Mouse (Mus musculus): Measurements from ENCODE around the gene Xrcc1. TPM values are rescaled to one million over a fixed set of nuclear protein-coding genes. Genes with fewer than 3 reads are reported as not detected.

The Xrcc1 gene
- polyA plus RNA-seq, 1 experiment from 2014 or later, result 69.8 TPM

DNA sequence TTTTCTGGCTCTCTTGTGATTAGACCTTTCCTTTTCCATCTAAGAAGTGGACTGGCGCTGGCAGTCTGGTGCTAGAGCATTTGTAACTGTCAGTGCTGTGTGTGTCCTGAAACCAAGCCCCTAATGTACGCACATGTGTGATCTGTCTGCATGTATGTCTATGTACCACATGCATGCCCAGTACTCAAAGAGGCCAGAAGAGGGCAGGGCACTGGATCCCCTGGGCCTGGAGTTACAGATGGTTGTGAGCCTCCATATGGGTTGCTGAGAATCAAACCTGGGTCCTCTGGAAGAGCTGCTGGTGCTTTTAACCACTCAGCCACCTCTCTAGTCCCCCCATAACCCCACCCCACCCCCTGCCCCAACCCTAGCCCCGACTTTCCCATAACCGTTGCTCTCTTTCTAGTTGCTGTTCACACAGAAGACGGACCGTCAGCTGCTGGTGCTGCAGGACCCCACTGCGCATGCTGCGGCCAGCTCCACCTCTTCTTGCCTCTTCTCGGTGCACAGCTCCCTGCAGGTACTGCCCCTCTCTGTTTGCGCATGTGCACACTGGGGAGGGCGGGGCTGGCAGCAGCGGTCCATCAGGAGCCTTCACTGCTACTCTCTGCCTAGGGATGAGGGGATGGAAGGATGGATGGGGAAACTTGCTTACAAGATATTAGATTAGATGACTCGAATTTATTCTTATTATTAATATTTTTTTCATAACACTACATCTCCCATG, 73.7 kb downstream of the Xrcc1 start:
- no peaks in the 10 kb centered on the region for H3K4me1 ChIP-seq (ENCODE audit: control insufficient read depth, insufficient read depth, low read length)
- H3K36me3 ChIP-seq (ENCODE audit: control insufficient read depth, insufficient read depth, low read length), result no peaks in the 10 kb centered on the region
- 41% methylated on average over 13 of the region's 13 CpGs for WGBS (ENCODE audit: insufficient replicate concordance)
- peaks cover 5% of the 10 kb centered on the region; the same call in 1 of the 2 replicates for H3K9me3 ChIP-seq (replicated peaks; ENCODE audit: control insufficient read depth, low read length)
- no peak for ATAC-seq (replicated peaks; ENCODE audit: insufficient number of reproducible peaks, low FRiP score, low TSS enrichment)
- peaks cover 3% of the 10 kb centered on the region; the same call in 1 of the 2 replicates for H3K27me3 ChIP-seq (ENCODE audit: control insufficient read depth, insufficient read depth, low read length)
- no peak overlapping the region for H3K9ac ChIP-seq (ENCODE audit: low read depth, low read length)
- H3K4me3 ChIP-seq (ENCODE audit: low read depth, low read length), result no peak overlapping the region
- no peak overlapping the region for H3K27ac ChIP-seq (ENCODE audit: low read depth, low read length)
- H3K4me2 ChIP-seq, result no peak overlapping the region

- Histone ChIP-seq H3K4me2 (no peak overlapping the region), H3K27ac (ENCODE audit: low read depth, low read length) (no peak overlapping the region), H3K9ac (ENCODE audit: low read depth, low read length) (no peak overlapping the region), H3K4me1 (ENCODE audit: control insufficient read depth, insufficient read depth, low read length) (no peaks in the 10 kb centered on the region), H3K27me3 (ENCODE audit: control insufficient read depth, insufficient read depth, low read length) (peaks cover 3% of the 10 kb centered on the region; the same call in 1 of the 2 replicates), H3K4me3 (ENCODE audit: low read depth, low read length) (no peak overlapping the region), H3K9me3 (replicated peaks; ENCODE audit: control insufficient read depth, low read length) (peaks cover 5% of the 10 kb centered on the region; the same call in 1 of the 2 replicates), H3K36me3 (ENCODE audit: control insufficient read depth, insufficient read depth, low read length) (no peaks in the 10 kb centered on the region)
- no peak for ATAC-seq (replicated peaks; ENCODE audit: insufficient number of reproducible peaks, low FRiP score, low TSS enrichment)
- 72% methylated on average over 3 of the region's 3 CpGs for WGBS (ENCODE audit: insufficient replicate concordance)
Observed at GRCm38 (mm10) chr7:24621193-24621592, 75.1 kb downstream of the Xrcc1 start.

GRCm38 (mm10) chr7:24622967-24623366, 76.9 kb downstream of the Xrcc1 start:
- no peak overlapping the region for H3K9ac ChIP-seq (ENCODE audit: low read depth, low read length)
- no peak overlapping the region for H3K4me3 ChIP-seq (ENCODE audit: low read depth, low read length)
- no peak overlapping the region for H3K4me2 ChIP-seq
- no peaks in the 10 kb centered on the region for H3K36me3 ChIP-seq (ENCODE audit: control insufficient read depth, insufficient read depth, low read length)
- no peaks in the 10 kb centered on the region for H3K4me1 ChIP-seq (ENCODE audit: control insufficient read depth, insufficient read depth, low read length)
- H3K27ac ChIP-seq (ENCODE audit: low read depth, low read length), result no peak overlapping the region
- ATAC-seq (replicated peaks; ENCODE audit: insufficient number of reproducible peaks, low FRiP score, low TSS enrichment), result no peak
- H3K27me3 ChIP-seq (ENCODE audit: control insufficient read depth, insufficient read depth, low read length), result peaks cover 3% of the 10 kb centered on the region; the same call in 1 of the 2 replicates
- WGBS (ENCODE audit: insufficient replicate concordance), result 80% methylated on average over 6 of the region's 6 CpGs
- H3K9me3 ChIP-seq (replicated peaks; ENCODE audit: control insufficient read depth, low read length), result peaks cover 5% of the 10 kb centered on the region; the same call in 1 of the 2 replicates

Other genes starting within 250 kb of the Xrcc1 start
- gene Zfp61, start 245.1 kb upstream of the Xrcc1 start, polyA plus RNA-seq (2014; fragmentation: Nextera tagmentation; extraction: Ambion mirVana), result 16.4 and 18.1 TPM in 2 replicates
- gene Zfp94, start 229.6 kb upstream of the Xrcc1 start, polyA plus RNA-seq (2014; fragmentation: Nextera tagmentation; extraction: Ambion mirVana), result 4.6 and 6.1 TPM in 2 replicates
- gene Tescl, start 212.4 kb upstream of the Xrcc1 start, polyA plus RNA-seq (2014; fragmentation: Nextera tagmentation; extraction: Ambion mirVana), result not detected in 2 replicates
- gene Lypd5, start 197.1 kb upstream of the Xrcc1 start, polyA plus RNA-seq (2014; fragmentation: Nextera tagmentation; extraction: Ambion mirVana), result not detected in 2 replicates
- 9.9 and 11.2 TPM in 2 replicates for gene Kcnn4, start 176.0 kb upstream of the Xrcc1 start, polyA plus RNA-seq (2014; fragmentation: Nextera tagmentation; extraction: Ambion mirVana)
- 17.5 and 21.2 TPM in 2 replicates for gene Smg9, start 146.7 kb upstream of the Xrcc1 start, polyA plus RNA-seq (2014; fragmentation: Nextera tagmentation; extraction: Ambion mirVana)
- not detected in 2 replicates for gene Irgc1, start 94.0 kb upstream of the Xrcc1 start, polyA plus RNA-seq (2014; fragmentation: Nextera tagmentation; extraction: Ambion mirVana)
- 5.6 and 6.9 TPM in 2 replicates for gene Plaur, start 83.8 kb upstream of the Xrcc1 start, polyA plus RNA-seq (2014; fragmentation: Nextera tagmentation; extraction: Ambion mirVana)
- gene Cadm4, start 64.3 kb upstream of the Xrcc1 start, polyA plus RNA-seq (2014; fragmentation: Nextera tagmentation; extraction: Ambion mirVana), result 0.20 and 0.23 TPM in 2 replicates
- gene Zfp428, start 39.3 kb upstream of the Xrcc1 start, polyA plus RNA-seq (2014; fragmentation: Nextera tagmentation; extraction: Ambion mirVana), result 22.6 and 26.0 TPM in 2 replicates
- gene AC161166.1, start 33.8 kb upstream of the Xrcc1 start, polyA plus RNA-seq (2014; fragmentation: Nextera tagmentation; extraction: Ambion mirVana), result 0.25 and 0.57 TPM in 2 replicates
- 4.1 and 6.1 TPM in 2 replicates for gene Irgq, start 15.6 kb upstream of the Xrcc1 start, polyA plus RNA-seq (2014; fragmentation: Nextera tagmentation; extraction: Ambion mirVana)
- gene Pinlyp, start 171 bp upstream of the Xrcc1 start, polyA plus RNA-seq (2014; fragmentation: Nextera tagmentation; extraction: Ambion mirVana), result not detected in 2 replicates
- 23.4 and 23.9 TPM in 2 replicates for gene Ethe1, start 41.3 kb downstream of the Xrcc1 start, polyA plus RNA-seq (2014; fragmentation: Nextera tagmentation; extraction: Ambion mirVana)
- 0.42 and 0.44 TPM in 2 replicates for gene Zfp575, start 41.4 kb downstream of the Xrcc1 start, polyA plus RNA-seq (2014; fragmentation: Nextera tagmentation; extraction: Ambion mirVana)
- gene Phldb3, start 64.5 kb downstream of the Xrcc1 start, polyA plus RNA-seq (2014; fragmentation: Nextera tagmentation; extraction: Ambion mirVana), result 0.06 TPM in 1 of 2 replicates, not detected in the other
- 0.09 TPM in 1 of 2 replicates, not detected in the other for gene Lypd3, start 90.3 kb downstream of the Xrcc1 start, polyA plus RNA-seq (2014; fragmentation: Nextera tagmentation; extraction: Ambion mirVana)
- gene Tex101, start 130.4 kb downstream of the Xrcc1 start, polyA plus RNA-seq (2014; fragmentation: Nextera tagmentation; extraction: Ambion mirVana), result not detected in 2 replicates
- gene BC049730, start 163.0 kb downstream of the Xrcc1 start, polyA plus RNA-seq (2014; fragmentation: Nextera tagmentation; extraction: Ambion mirVana), result not detected in 2 replicates
- gene Gm4763, start 180.6 kb downstream of the Xrcc1 start, polyA plus RNA-seq (2014; fragmentation: Nextera tagmentation; extraction: Ambion mirVana), result not detected in 2 replicates
- gene Cd177, start 214.0 kb downstream of the Xrcc1 start, polyA plus RNA-seq (2014; fragmentation: Nextera tagmentation; extraction: Ambion mirVana), result 0.11 TPM in 1 of 2 replicates, not detected in the other
- gene Ceacam10, start 230.9 kb downstream of the Xrcc1 start, polyA plus RNA-seq (2014; fragmentation: Nextera tagmentation; extraction: Ambion mirVana), result not detected in 2 replicates